Mouse (Mus musculus) heart, embryonic 16.5 days (tissue): ENCODE data around the gene Slc20a1. TPM values are rescaled to one million over a fixed set of nuclear protein-coding genes. Genes with fewer than 3 reads are reported as not detected.

Experiments used
- ATAC-seq: fragments of 200-750 bp; cut with Nextera tagmentation; replicated peaks from 2 replicates; pipeline ENCODE4 v1.8.0; 2017; ENCODE audit warnings: moderate number of reproducible peaks; ENCODE audit not compliant: insufficient read depth, low FRiP score; ENCODE audit errors: extremely low read depth
- H3K27ac ChIP-seq: fragments of 300-500 bp; sonication (generic); 2 replicates; pipeline ENCODE4 v1.5.1; 2014; ENCODE audit warnings: mild to moderate bottlenecking, low read length, control low read depth, moderate library complexity
- H3K27me3 ChIP-seq: fragments of 300-500 bp; sonication (generic); 2 replicates; pipeline ENCODE4 v1.6.1; 2014; ENCODE audit warnings: low read length, mixed read lengths; ENCODE audit not compliant: control insufficient read depth, insufficient read depth
- H3K36me3 ChIP-seq: fragments of 300-500 bp; sonication (generic); 2 replicates; pipeline ENCODE4 v1.6.1; 2014; ENCODE audit not compliant: control insufficient read depth, insufficient read depth
- H3K4me1 ChIP-seq: fragments of 300-500 bp; sonication (generic); 2 replicates; pipeline ENCODE4 v1.6.1; 2014; ENCODE audit warnings: low read length, mixed read lengths; ENCODE audit not compliant: control insufficient read depth, insufficient read depth
- H3K4me2 ChIP-seq: fragments of 300-500 bp; sonication (generic); 2 replicates; pipeline ENCODE4 v1.6.1; 2014; ENCODE audit warnings: low read depth, mild to moderate bottlenecking, control low read depth, low read length
- H3K4me3 ChIP-seq: fragments of 300-500 bp; sonication (generic); 2 replicates; pipeline ENCODE4 v1.5.1; 2014; ENCODE audit warnings: mild to moderate bottlenecking, control low read depth, low read length
- H3K9ac ChIP-seq: fragments of 300-500 bp; sonication (generic); 2 replicates; pipeline ENCODE4 v1.6.1; 2014; ENCODE audit warnings: low read length, control low read depth
- H3K9me3 ChIP-seq: fragments of 300-500 bp; sonication (generic); replicated peaks from 2 replicates; pipeline ENCODE4 v1.6.1; 2016; ENCODE audit warnings: low read length; ENCODE audit not compliant: control insufficient read depth
- WGBS: fragments of 180-500 bp; shearing (Covaris S2); extraction: QIAGEN DNeasy Blood & Tissue Kit; methylation state at CpG from one replicate; pipeline ENCODE4 v1.1.7; 2014; 5-methylcytosine and 5-hydroxymethylcytosine counted together
- polyA plus RNA-seq: library from polyadenylated mRNA; unstranded; fragments of >200 nt; fragmentation: Nextera tagmentation; extraction: Ambion mirVana; gene quantifications from 2 replicates; pipeline ENCODE4 v1.2.1, GENCODE M21; 2015

Slc20a1 gene
- polyA plus RNA-seq, 1 experiment from 2014 or later, result 21.1 TPM

GRCm38 (mm10) chr2:129174474-129174873, 24.1 kb upstream of the Slc20a1 start:
- Histone ChIP-seq H3K27me3 (no peaks in the 10 kb centered on the region), H3K4me2 (no peak overlapping the region), H3K9me3 (no peaks in the 10 kb centered on the region), H3K27ac (no peak overlapping the region), H3K36me3 (no peaks in the 10 kb centered on the region), H3K9ac (no peak overlapping the region), H3K4me1 (no peaks in the 10 kb centered on the region; the same call in 1 of the 2 replicates), H3K4me3 (no peak overlapping the region)
- ATAC-seq, result 0 out of 2 replicates have a peak, but pooled peaks have one; percentile 35
- 31% methylated on average over 7 of the region's 7 CpGs for WGBS

GRCm38 (mm10) chr2:129175636-129176035, 22.9 kb upstream of the Slc20a1 start:
- 35% methylated on average over 2 of the region's 2 CpGs for WGBS

GRCm38 (mm10) chr2:129176676-129177420, 21.7 kb upstream of the Slc20a1 start:
- no peaks in the 10 kb centered on the region for H3K36me3 ChIP-seq
- no peak overlapping the region for H3K4me3 ChIP-seq
- no peak overlapping the region for H3K9ac ChIP-seq
- H3K9me3 ChIP-seq, result no peaks in the 10 kb centered on the region
- no peak for ATAC-seq
- H3K4me1 ChIP-seq, result no peaks in the 10 kb centered on the region; the same call in 1 of the 2 replicates
- 78% methylated on average over 12 of the region's 12 CpGs for WGBS
- H3K27me3 ChIP-seq, result no peaks in the 10 kb centered on the region
- H3K4me2 ChIP-seq, result no peak overlapping the region
- no peak overlapping the region for H3K27ac ChIP-seq

More at GRCm38 (mm10) chr2:129175636-129176035, 22.9 kb upstream of the Slc20a1 start:
- Histone ChIP-seq H3K4me3 (no peak overlapping the region), H3K27ac (no peak overlapping the region), H3K4me2 (no peak overlapping the region), H3K9me3 (no peaks in the 10 kb centered on the region), H3K36me3 (no peaks in the 10 kb centered on the region), H3K27me3 (no peaks in the 10 kb centered on the region), H3K4me1 (no peaks in the 10 kb centered on the region; the same call in 1 of the 2 replicates), H3K9ac (no peak overlapping the region)
- no peak for ATAC-seq

GRCm38 (mm10) chr2:129177661-129178060, 20.9 kb upstream of the Slc20a1 start:
- ATAC-seq, result no peak
- H3K4me2 ChIP-seq, result no peak overlapping the region

GRCm38 (mm10) chr2:129178182-129178908, 20.2 kb upstream of the Slc20a1 start:
- no peak for ATAC-seq
- no peaks in the 10 kb centered on the region for H3K9me3 ChIP-seq
- no peak overlapping the region for H3K9ac ChIP-seq
- no peak overlapping the region for H3K4me2 ChIP-seq
- 49% methylated on average over 10 of the region's 10 CpGs for whole genome bisulfite sequencing
- H3K27me3 ChIP-seq, result no peaks in the 10 kb centered on the region
- no peaks in the 10 kb centered on the region for H3K36me3 ChIP-seq
- H3K4me3 ChIP-seq, result no peak overlapping the region
- no peak overlapping the region for H3K27ac ChIP-seq
- H3K4me1 ChIP-seq, result peaks cover 5% of the 10 kb centered on the region

More at GRCm38 (mm10) chr2:129177661-129178060, 20.9 kb upstream of the Slc20a1 start:
- Histone ChIP-seq H3K27ac (no peak overlapping the region), H3K9me3 (no peaks in the 10 kb centered on the region), H3K4me1 (peaks cover 2% of the 10 kb centered on the region), H3K36me3 (no peaks in the 10 kb centered on the region), H3K4me3 (no peak overlapping the region), H3K27me3 (no peaks in the 10 kb centered on the region), H3K9ac (no peak overlapping the region)
- WGBS, result 78% methylated on average over 3 of the region's 3 CpGs

GRCm38 (mm10) chr2:129179946-129180853, 18.4 kb upstream of the Slc20a1 start:
- no peaks in the 10 kb centered on the region for H3K9me3 ChIP-seq
- no peak overlapping the region for H3K9ac ChIP-seq
- H3K27ac ChIP-seq, result peak overlapping the region; percentile 80
- 0 out of 2 replicates have a peak overlapping the region, but pooled peaks have one; percentile 22 for H3K4me2 ChIP-seq
- peaks cover 5% of the 10 kb centered on the region; the same call in 1 of the 2 replicates for H3K4me1 ChIP-seq
- no peak overlapping the region for H3K4me3 ChIP-seq
- no peaks in the 10 kb centered on the region for H3K36me3 ChIP-seq
- 56% methylated on average over 8 of the region's 8 CpGs for WGBS
- no peaks in the 10 kb centered on the region for H3K27me3 ChIP-seq
- ATAC-seq, result 0 out of 2 replicates have a peak, but pooled peaks have one; percentile 23

GRCm38 (mm10) chr2:129181509-129181908, 17.1 kb upstream of the Slc20a1 start:
- H3K27me3 ChIP-seq, result no peaks in the 10 kb centered on the region
- H3K4me3 ChIP-seq, result no peak overlapping the region
- ATAC-seq, result no peak
- H3K4me1 ChIP-seq, result peaks cover 5% of the 10 kb centered on the region; the same call in 1 of the 2 replicates
- H3K36me3 ChIP-seq, result no peaks in the 10 kb centered on the region
- H3K9me3 ChIP-seq, result no peaks in the 10 kb centered on the region
- no peak overlapping the region for H3K27ac ChIP-seq
- H3K4me2 ChIP-seq, result no peak overlapping the region
- 78% methylated on average over 5 of the region's 5 CpGs for WGBS
- H3K9ac ChIP-seq, result no peak overlapping the region

GRCm38 (mm10) chr2:129182412-129182811, 16.2 kb upstream of the Slc20a1 start:
- Histone ChIP-seq H3K4me1 (peaks cover 5% of the 10 kb centered on the region; the same call in 1 of the 2 replicates), H3K4me2 (peak overlapping the region; percentile 16; the same call in 1 of the 2 replicates), H3K27me3 (no peaks in the 10 kb centered on the region), H3K9ac (no peak overlapping the region), H3K27ac (no peak overlapping the region), H3K9me3 (no peaks in the 10 kb centered on the region), H3K4me3 (no peak overlapping the region), H3K36me3 (no peaks in the 10 kb centered on the region)
- WGBS, result 100% methylated on average over 1 of the region's 1 CpGs
- no peak for ATAC-seq
